Mouse (Mus musculus) neural tube, embryonic 13.5 days (tissue): ENCODE measurements at regions not wholly inside any gene's neighbourhood (a gene's known extent, or its start where the extent isn't known, plus 50 kb on each side); places are given as distances from the start of the nearest gene placed in this dataset.

Source experiments
- ATAC-seq: fragments of 200-750 bp; cut with Nextera tagmentation; 2 replicates; pipeline ENCODE4 v1.8.0; 2017; ENCODE audit warnings: low read depth, mild to moderate bottlenecking, moderate TSS enrichment, moderate library complexity
- H3K27ac ChIP-seq: fragments of 300-500 bp; sonication (generic); replicated peaks from 2 replicates; pipeline ENCODE4 v1.5.1; 2015; ENCODE audit warnings: moderate library complexity, mild to moderate bottlenecking, inconsistent platforms
- H3K27me3 ChIP-seq: fragments of 300-500 bp; sonication (generic); 2 replicates; pipeline ENCODE4 v1.6.1; 2015; ENCODE audit warnings: mild to moderate bottlenecking, inconsistent platforms
- H3K36me3 ChIP-seq: fragments of 300-500 bp; sonication (generic); 2 replicates; pipeline ENCODE4 v1.6.1; 2015; ENCODE audit warnings: mild to moderate bottlenecking, inconsistent platforms
- H3K4me1 ChIP-seq: fragments of 300-500 bp; sonication (generic); replicated peaks from 2 replicates; pipeline ENCODE4 v1.6.1; 2015; ENCODE audit warnings: inconsistent platforms
- H3K4me2 ChIP-seq: fragments of 300-500 bp; sonication (generic); 2 replicates; pipeline ENCODE4 v1.6.1; 2015; ENCODE audit warnings: inconsistent platforms, mild to moderate bottlenecking, moderate library complexity
- H3K4me3 ChIP-seq: fragments of 300-500 bp; sonication (generic); 2 replicates; pipeline ENCODE4 v1.5.1; 2015; ENCODE audit warnings: mild to moderate bottlenecking, inconsistent platforms
- H3K9ac ChIP-seq: fragments of 300-500 bp; sonication (generic); 2 replicates; pipeline ENCODE4 v1.6.1; 2015; ENCODE audit warnings: moderate library complexity, mild to moderate bottlenecking, inconsistent platforms
- H3K9me3 ChIP-seq: fragments of 300-500 bp; sonication (generic); 2 replicates; pipeline ENCODE4 v1.6.1; 2016; ENCODE audit warnings: inconsistent platforms
- WGBS: fragments of 180-500 bp; shearing (Covaris S2); methylation state at CpG from one replicate; pipeline ENCODE4 v1.1.7; 2015; 5-methylcytosine and 5-hydroxymethylcytosine counted together

GRCm38 (mm10) chr1:120930141-120930540 is 327.9 kb downstream of the En1 start:
- no peak for ATAC-seq
- no peak overlapping the region for H3K4me2 ChIP-seq
- no peak overlapping the region for H3K9ac ChIP-seq
- no peaks in the 10 kb centered on the region for H3K36me3 ChIP-seq
- no peaks in the 10 kb centered on the region for H3K9me3 ChIP-seq
- H3K27ac ChIP-seq, result no peak overlapping the region
- WGBS, result 92% methylated on average over 7 of the region's 7 CpGs
- H3K4me1 ChIP-seq, result no peaks in the 10 kb centered on the region
- no peak overlapping the region for H3K4me3 ChIP-seq
- no peaks in the 10 kb centered on the region for H3K27me3 ChIP-seq

GRCm38 (mm10) chr1:120935321-120935720 is 333.1 kb downstream of the En1 start:
- Histone ChIP-seq H3K27me3 (no peaks in the 10 kb centered on the region), H3K9me3 (no peaks in the 10 kb centered on the region), H3K36me3 (no peaks in the 10 kb centered on the region), H3K4me3 (no peak overlapping the region), H3K4me2 (no peak overlapping the region), H3K9ac (no peak overlapping the region), H3K27ac (no peak overlapping the region), H3K4me1 (no peaks in the 10 kb centered on the region)
- 84% methylated on average over 3 of the region's 3 CpGs for WGBS
- no peak for ATAC-seq

- no peak for ATAC-seq
- no peaks in the 10 kb centered on the region for H3K27me3 ChIP-seq
- H3K9ac ChIP-seq, result no peak overlapping the region
- H3K4me1 ChIP-seq, result no peaks in the 10 kb centered on the region
- no peaks in the 10 kb centered on the region for H3K36me3 ChIP-seq
- no peaks in the 10 kb centered on the region for H3K9me3 ChIP-seq
- H3K4me2 ChIP-seq, result no peak overlapping the region
- no peak overlapping the region for H3K4me3 ChIP-seq
- 78% methylated on average over 4 of the region's 4 CpGs for WGBS
- H3K27ac ChIP-seq, result no peak overlapping the region
These were observed 341.5 kb downstream of the En1 start for GRCm38 (mm10) chr1:120943711-120944110.

- H3K36me3 ChIP-seq, result no peaks in the 10 kb centered on the region
- H3K9me3 ChIP-seq, result no peaks in the 10 kb centered on the region
- no peak for ATAC-seq
- H3K4me1 ChIP-seq, result no peaks in the 10 kb centered on the region
- no peak overlapping the region for H3K4me2 ChIP-seq
- no peak overlapping the region for H3K9ac ChIP-seq
- WGBS, result 86% methylated on average over 4 of the region's 4 CpGs
- no peak overlapping the region for H3K27ac ChIP-seq
- H3K4me3 ChIP-seq, result no peak overlapping the region
- no peaks in the 10 kb centered on the region for H3K27me3 ChIP-seq
These were observed 344.1 kb downstream of the En1 start for GRCm38 (mm10) chr1:120946349-120946748.

- no peak for ATAC-seq
- 85% methylated on average over 1 of the region's 1 CpGs for WGBS
- H3K4me2 ChIP-seq, result no peak overlapping the region
These were observed 359.0 kb downstream of the En1 start for GRCm38 (mm10) chr1:120961235-120961634.

GRCm38 (mm10) chr1:120961984-120962383 is 359.8 kb downstream of the En1 start:
- H3K9ac ChIP-seq, result no peak overlapping the region
- WGBS, result 12% methylated on average over 8 of the region's 8 CpGs
- no peaks in the 10 kb centered on the region for H3K27me3 ChIP-seq
- ATAC-seq, result no peak
- no peak overlapping the region for H3K4me3 ChIP-seq
- H3K9me3 ChIP-seq, result no peaks in the 10 kb centered on the region
- no peak overlapping the region for H3K27ac ChIP-seq
- peaks cover 5% of the 10 kb centered on the region for H3K4me1 ChIP-seq
- no peak overlapping the region for H3K4me2 ChIP-seq
- no peaks in the 10 kb centered on the region for H3K36me3 ChIP-seq

More at GRCm38 (mm10) chr1:120961235-120961634, 359.0 kb downstream of the En1 start:
- H3K27ac ChIP-seq, result no peak overlapping the region
- no peak overlapping the region for H3K9ac ChIP-seq
- no peak overlapping the region for H3K4me3 ChIP-seq
- no peaks in the 10 kb centered on the region for H3K27me3 ChIP-seq
- no peaks in the 10 kb centered on the region for H3K36me3 ChIP-seq
- peaks cover 5% of the 10 kb centered on the region for H3K4me1 ChIP-seq
- H3K9me3 ChIP-seq, result no peaks in the 10 kb centered on the region

GRCm38 (mm10) chr1:120963477-120964178 is 361.4 kb downstream of the En1 start:
- WGBS, result 33% methylated on average over 14 of the region's 14 CpGs
- Histone ChIP-seq H3K27me3 (no peaks in the 10 kb centered on the region), H3K36me3 (no peaks in the 10 kb centered on the region), H3K4me1 (peaks cover 5% of the 10 kb centered on the region), H3K4me2 (peak overlapping the region; percentile 49), H3K9ac (peak overlapping the region; percentile 34; the same call in 1 of the 2 replicates), H3K4me3 (peak overlapping the region; percentile 24), H3K27ac (no peak overlapping the region), H3K9me3 (no peaks in the 10 kb centered on the region)
- ATAC-seq, result peak; percentile 72; the same call in 1 of the 2 replicates

- H3K4me3 ChIP-seq, result peak overlapping the region; percentile 24
- no peak for ATAC-seq
- 56% methylated on average over 17 of the region's 17 CpGs for WGBS
- no peaks in the 10 kb centered on the region for H3K36me3 ChIP-seq
- peaks cover 5% of the 10 kb centered on the region for H3K4me1 ChIP-seq
- H3K9me3 ChIP-seq, result no peaks in the 10 kb centered on the region
- H3K9ac ChIP-seq, result peak overlapping the region; percentile 34; the same call in 1 of the 2 replicates
- no peak overlapping the region for H3K27ac ChIP-seq
- H3K4me2 ChIP-seq, result peak overlapping the region; percentile 49
- H3K27me3 ChIP-seq, result no peaks in the 10 kb centered on the region
These were observed 361.9 kb downstream of the En1 start for GRCm38 (mm10) chr1:120964179-120964517.

- Histone ChIP-seq H3K4me3 (no peak overlapping the region), H3K27me3 (no peaks in the 10 kb centered on the region), H3K4me2 (no peak overlapping the region), H3K27ac (no peak overlapping the region), H3K4me1 (peaks cover 5% of the 10 kb centered on the region), H3K9ac (no peak overlapping the region), H3K36me3 (no peaks in the 10 kb centered on the region), H3K9me3 (no peaks in the 10 kb centered on the region)
- no peak for ATAC-seq
- WGBS, result 64% methylated on average over 3 of the region's 3 CpGs
These were observed 363.9 kb downstream of the En1 start for GRCm38 (mm10) chr1:120966132-120966531.

- H3K27ac ChIP-seq, result no peak overlapping the region
- no peaks in the 10 kb centered on the region for H3K36me3 ChIP-seq
- WGBS, result 63% methylated on average over 1 of the region's 1 CpGs
- no peaks in the 10 kb centered on the region for H3K4me1 ChIP-seq
- no peaks in the 10 kb centered on the region for H3K9me3 ChIP-seq
- no peak overlapping the region for H3K4me3 ChIP-seq
- H3K4me2 ChIP-seq, result no peak overlapping the region
- H3K9ac ChIP-seq, result no peak overlapping the region
- H3K27me3 ChIP-seq, result no peaks in the 10 kb centered on the region
- no peak for ATAC-seq
These were observed 357.7 kb downstream of the Insig2 start for GRCm38 (mm10) chr1:120974661-120975060.

- WGBS, result 93% methylated on average over 7 of the region's 7 CpGs
- Histone ChIP-seq H3K27me3 (no peaks in the 10 kb centered on the region), H3K4me2 (no peak overlapping the region), H3K4me1 (no peaks in the 10 kb centered on the region), H3K9me3 (no peaks in the 10 kb centered on the region), H3K27ac (no peak overlapping the region), H3K9ac (no peak overlapping the region), H3K36me3 (no peaks in the 10 kb centered on the region), H3K4me3 (no peak overlapping the region)
- ATAC-seq, result no peak
These were observed 327.9 kb downstream of the Insig2 start for GRCm38 (mm10) chr1:121004535-121004934.

- H3K9me3 ChIP-seq, result no peaks in the 10 kb centered on the region
- no peak for ATAC-seq
- H3K27me3 ChIP-seq, result no peaks in the 10 kb centered on the region
- H3K4me3 ChIP-seq, result no peak overlapping the region
- no peaks in the 10 kb centered on the region for H3K4me1 ChIP-seq
- 42% methylated on average over 3 of the region's 3 CpGs for WGBS
- no peaks in the 10 kb centered on the region for H3K36me3 ChIP-seq
- no peak overlapping the region for H3K9ac ChIP-seq
- H3K27ac ChIP-seq, result no peak overlapping the region
- no peak overlapping the region for H3K4me2 ChIP-seq
These were observed 327.2 kb downstream of the Insig2 start for GRCm38 (mm10) chr1:121005198-121005597.

- 0 out of 2 replicates have a peak, but pooled peaks cover 3% of the 10 kb centered on the region for H3K9me3 ChIP-seq
- no peak overlapping the region for H3K9ac ChIP-seq
- H3K27me3 ChIP-seq, result no peaks in the 10 kb centered on the region
- H3K4me3 ChIP-seq, result no peak overlapping the region
- no peaks in the 10 kb centered on the region for H3K36me3 ChIP-seq
- no peaks in the 10 kb centered on the region for H3K4me1 ChIP-seq
- ATAC-seq, result no peak
- no peak overlapping the region for H3K27ac ChIP-seq
- no peak overlapping the region for H3K4me2 ChIP-seq
These were observed 320.3 kb downstream of the Insig2 start for GRCm38 (mm10) chr1:121012126-121012525.
